Mouse (Mus musculus) brain, adult 2 months (tissue): ENCODE measurements around the gene Rgs9bp.
"Not testable (repeated sequence)": the region's sequence is repeated elsewhere in the genome, so short reads cannot be mapped to it uniquely, and the experiment has no call there.

Experiments
- DNase-seq: peaks from one replicate; pipeline ENCODE4 v3.0.0; 2011; ENCODE audit warnings: low read depth, low spot score

Rgs9bp gene

DNA sequence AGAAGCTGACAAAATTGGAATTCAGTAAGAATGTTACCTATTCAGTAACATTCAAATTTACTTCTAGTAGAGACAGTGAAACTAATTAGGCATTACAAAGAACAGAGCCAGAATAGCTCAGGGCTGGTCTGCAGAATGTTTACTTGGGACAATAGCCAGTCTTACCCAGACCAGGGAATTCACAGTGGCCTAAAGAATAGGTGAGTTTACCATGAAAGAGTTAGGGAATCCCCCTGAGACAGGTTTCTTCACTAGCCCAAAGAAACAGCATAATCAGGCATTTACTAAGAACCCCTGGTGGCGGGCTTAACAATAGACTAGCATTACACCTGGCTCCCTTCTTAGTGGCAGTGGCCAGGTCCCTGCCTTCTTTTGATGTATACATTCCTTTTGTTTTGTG, 54.8 kb downstream of the Rgs9bp start:
- not testable (repeated sequence) for DNase-seq

DNA sequence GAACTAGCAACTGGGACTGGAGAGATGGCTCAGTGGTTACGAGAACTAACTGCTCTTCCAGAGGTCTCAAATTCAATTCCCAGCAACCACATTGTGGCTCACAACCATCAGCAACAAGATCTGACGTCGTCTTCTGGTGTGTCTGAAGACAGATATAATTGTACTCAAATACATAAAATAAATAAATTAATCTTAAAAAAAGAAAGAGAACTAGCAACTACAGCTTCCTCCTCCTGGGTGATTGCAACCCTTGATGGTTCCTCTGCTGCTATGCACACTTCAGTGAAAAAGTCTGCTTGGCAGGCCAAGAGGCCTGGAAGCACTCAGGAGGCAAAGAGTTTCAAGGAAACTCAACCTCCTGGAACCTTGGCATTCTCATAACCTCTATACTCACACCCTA, 55.4 kb downstream of the Rgs9bp start:
- no peak for DNase-seq
